Mouse (Mus musculus) retina, postnatal 7 days (tissue): Measurements from ENCODE around the gene Herc1.

Experiments used
- DNase-seq: peaks from one replicate; pipeline ENCODE4 v3.0.0-alpha.2; 2012; ENCODE audit warnings: low read depth, low spot score

Gene Herc1

GRCm38 (mm10) chr9:66501248-66501647, 151.0 kb downstream of the Herc1 start:
- DNase-seq, result no peak

GRCm38 (mm10) chr9:66503879-66504411, 153.7 kb downstream of the Herc1 start:
- no peak for DNase-seq

- no peak for DNase-seq
These were observed 154.3 kb downstream of the Herc1 start for GRCm38 (mm10) chr9:66504518-66504917.

- no peak for DNase-seq
These were observed 155.1 kb downstream of the Herc1 start for GRCm38 (mm10) chr9:66505141-66505917.

GRCm38 (mm10) chr9:66506011-66506410, 155.8 kb downstream of the Herc1 start:
- DNase-seq, result no peak

- DNase-seq, result no peak
These were observed 156.2 kb downstream of the Herc1 start for GRCm38 (mm10) chr9:66506424-66506823.

GRCm38 (mm10) chr9:66507684-66508083, 157.4 kb downstream of the Herc1 start:
- no peak for DNase-seq

GRCm38 (mm10) chr9:66508890-66509399, 158.7 kb downstream of the Herc1 start:
- DNase-seq, result no peak

- no peak for DNase-seq
These were observed 160.1 kb downstream of the Herc1 start for GRCm38 (mm10) chr9:66510351-66510841.

GRCm38 (mm10) chr9:66510944-66511343, 160.7 kb downstream of the Herc1 start:
- no peak for DNase-seq

GRCm38 (mm10) chr9:66511580-66512350, 161.5 kb downstream of the Herc1 start:
- DNase-seq, result peak; percentile 91

GRCm38 (mm10) chr9:66512351-66512671, 162.1 kb downstream of the Herc1 start:
- DNase-seq, result peak; percentile 60

- DNase-seq, result no peak
These were observed 162.9 kb downstream of the Herc1 start for GRCm38 (mm10) chr9:66513150-66513549.

GRCm38 (mm10) chr9:66513661-66514255, 163.5 kb downstream of the Herc1 start:
- no peak for DNase-seq

GRCm38 (mm10) chr9:66514256-66514770, 164.1 kb downstream of the Herc1 start, which contains the start of gene Fbxl22:
Gene Fbxl22 (minus strand): TSS chr9:66514593.
- DNase-seq, result no peak

- no peak for DNase-seq
These were observed 164.9 kb downstream of the Herc1 start for GRCm38 (mm10) chr9:66515115-66515514.

GRCm38 (mm10) chr9:66515680-66516210, 165.5 kb downstream of the Herc1 start:
- no peak for DNase-seq

GRCm38 (mm10) chr9:66516296-66516940, 166.2 kb downstream of the Herc1 start:
- DNase-seq, result no peak

GRCm38 (mm10) chr9:66517746-66518145, 167.5 kb downstream of the Herc1 start:
- DNase-seq, result no peak

GRCm38 (mm10) chr9:66518251-66518650, 168.0 kb downstream of the Herc1 start:
- DNase-seq, result no peak

- DNase-seq, result no peak
These were observed 168.7 kb downstream of the Herc1 start for GRCm38 (mm10) chr9:66518901-66519300.
